Mouse (Mus musculus) intestine, embryonic 14.5 days (tissue): ENCODE measurements at regions not wholly inside any gene's neighbourhood (a gene's known extent, or its start where the extent isn't known, plus 50 kb on each side); places are given as distances from the start of the nearest gene placed in this dataset.

Experiments
- ATAC-seq: fragments of 200-750 bp; cut with Nextera tagmentation; replicated peaks from 2 replicates; pipeline ENCODE4 v1.8.0; 2017; ENCODE audit warnings: low read depth, moderate number of reproducible peaks, moderate TSS enrichment, moderate library complexity; ENCODE audit not compliant: low FRiP score, low TSS enrichment
- DNase-seq: peaks from one replicate; pipeline ENCODE4 v3.0.0-alpha.2; 2018; ENCODE audit warnings: low spot score
- H3K27ac ChIP-seq: fragments of 300-500 bp; sonication (generic); 2 replicates; pipeline ENCODE4 v1.5.1; 2014; ENCODE audit warnings: low read depth, mild to moderate bottlenecking, control low read depth
- H3K27me3 ChIP-seq: fragments of 300-500 bp; sonication (generic); replicated peaks from 2 replicates; pipeline ENCODE4 v1.6.1; 2014; ENCODE audit warnings: low read length, control low read depth; ENCODE audit not compliant: control insufficient read depth, insufficient read depth
- H3K36me3 ChIP-seq: fragments of 300-500 bp; sonication (generic); 2 replicates; pipeline ENCODE4 v1.6.1; 2014; ENCODE audit warnings: low read length, control low read depth; ENCODE audit not compliant: control insufficient read depth, insufficient read depth
- H3K4me1 ChIP-seq: fragments of 300-500 bp; sonication (generic); replicated peaks from 2 replicates; pipeline ENCODE4 v1.6.1; 2014; ENCODE audit warnings: low read length, control low read depth, mixed read lengths; ENCODE audit not compliant: control insufficient read depth, insufficient read depth
- H3K4me2 ChIP-seq: fragments of 300-500 bp; sonication (generic); 2 replicates; pipeline ENCODE4 v1.6.1; 2014; ENCODE audit warnings: low read length
- H3K4me3 ChIP-seq: fragments of 300-500 bp; sonication (generic); 2 replicates; pipeline ENCODE4 v1.5.1; 2014; ENCODE audit warnings: low read depth, low read length, control low read depth, mixed read lengths
- H3K9ac ChIP-seq: fragments of 300-500 bp; sonication (generic); 2 replicates; pipeline ENCODE4 v1.6.1; 2014; ENCODE audit warnings: mild to moderate bottlenecking, low read length
- H3K9me3 ChIP-seq: fragments of 300-500 bp; sonication (generic); 2 replicates; pipeline ENCODE4 v1.6.1; 2016; ENCODE audit warnings: low read length, control low read depth; ENCODE audit not compliant: control insufficient read depth
- WGBS: fragments of 180-500 bp; shearing (Covaris S2); extraction: QIAGEN DNeasy Blood & Tissue Kit; methylation state at CpG from one replicate; pipeline ENCODE4 v1.1.7; 2014; 5-methylcytosine and 5-hydroxymethylcytosine counted together

- no peaks in the 10 kb centered on the region for H3K9me3 ChIP-seq
- no peaks in the 10 kb centered on the region for H3K27me3 ChIP-seq
- no peak overlapping the region for H3K4me2 ChIP-seq
- H3K9ac ChIP-seq = no peak overlapping the region
- no peak overlapping the region for H3K27ac ChIP-seq
- WGBS = 90% methylated on average over 3 of the region's 3 CpGs
- no peaks in the 10 kb centered on the region for H3K36me3 ChIP-seq
- no peak for DNase-seq
- no peak overlapping the region for H3K4me3 ChIP-seq
- peaks cover 11% of the 10 kb centered on the region for H3K4me1 ChIP-seq
- ATAC-seq = no peak
Observed at GRCm38 (mm10) chr3:149235183-149235582, 244.8 kb upstream of the Adgrl2 start.

- no peaks in the 10 kb centered on the region for H3K27me3 ChIP-seq
- WGBS = 32% methylated on average over 8 of the region's 8 CpGs
- ATAC-seq (no peak; the same call in 1 of the 2 replicates), DNase-seq (no peak)
- no peak overlapping the region for H3K4me3 ChIP-seq
- H3K9ac ChIP-seq = no peak overlapping the region
- 0 out of 2 replicates have a peak overlapping the region, but pooled peaks have one; percentile 27 for H3K27ac ChIP-seq
- no peaks in the 10 kb centered on the region for H3K9me3 ChIP-seq
- H3K4me1 ChIP-seq = peaks cover 11% of the 10 kb centered on the region
- no peak overlapping the region for H3K4me2 ChIP-seq
- no peaks in the 10 kb centered on the region for H3K36me3 ChIP-seq
Observed at GRCm38 (mm10) chr3:149233691-149234131, 243.4 kb upstream of the Adgrl2 start.

GRCm38 (mm10) chr3:149233191-149233641, 242.9 kb upstream of the Adgrl2 start:
- peak overlapping the region; percentile 27 for H3K27ac ChIP-seq
- no peak overlapping the region for H3K9ac ChIP-seq
- no peak for ATAC-seq
- no peaks in the 10 kb centered on the region for H3K27me3 ChIP-seq
- no peak overlapping the region for H3K4me3 ChIP-seq
- no peaks in the 10 kb centered on the region for H3K36me3 ChIP-seq
- DNase-seq = no peak
- H3K4me2 ChIP-seq = no peak overlapping the region
- no peaks in the 10 kb centered on the region for H3K9me3 ChIP-seq
- 52% methylated on average over 7 of the region's 7 CpGs for WGBS
- H3K4me1 ChIP-seq = peaks cover 11% of the 10 kb centered on the region

GRCm38 (mm10) chr3:149231346-149231745, 241.0 kb upstream of the Adgrl2 start:
- DNase-seq (peak; percentile 45), ATAC-seq (no peak)
- 89% methylated on average over 3 of the region's 3 CpGs for WGBS
- Histone ChIP-seq H3K4me1 (peaks cover 8% of the 10 kb centered on the region), H3K9ac (no peak overlapping the region), H3K27me3 (no peaks in the 10 kb centered on the region), H3K36me3 (no peaks in the 10 kb centered on the region), H3K27ac (no peak overlapping the region), H3K4me3 (no peak overlapping the region), H3K9me3 (no peaks in the 10 kb centered on the region), H3K4me2 (no peak overlapping the region)

- no peaks in the 10 kb centered on the region for H3K36me3 ChIP-seq
- H3K4me1 ChIP-seq = no peaks in the 10 kb centered on the region
- H3K9me3 ChIP-seq = no peaks in the 10 kb centered on the region
- H3K9ac ChIP-seq = no peak overlapping the region
- H3K4me2 ChIP-seq = no peak overlapping the region
- DNase-seq = peak; percentile 12
- no peaks in the 10 kb centered on the region for H3K27me3 ChIP-seq
- 87% methylated on average over 5 of the region's 5 CpGs for WGBS
- no peak overlapping the region for H3K27ac ChIP-seq
- no peak overlapping the region for H3K4me3 ChIP-seq
- ATAC-seq = no peak
Observed at GRCm38 (mm10) chr3:149227556-149227955, 237.2 kb upstream of the Adgrl2 start.

GRCm38 (mm10) chr3:149226723-149227122, 236.4 kb upstream of the Adgrl2 start:
- no peak for ATAC-seq
- Histone ChIP-seq H3K27me3 (no peaks in the 10 kb centered on the region), H3K9me3 (no peaks in the 10 kb centered on the region), H3K4me3 (no peak overlapping the region), H3K4me2 (no peak overlapping the region), H3K27ac (no peak overlapping the region), H3K4me1 (no peaks in the 10 kb centered on the region), H3K9ac (no peak overlapping the region), H3K36me3 (no peaks in the 10 kb centered on the region)
- DNase-seq = no peak
- 57% methylated on average over 4 of the region's 4 CpGs for WGBS

GRCm38 (mm10) chr3:149225684-149226083, 235.3 kb upstream of the Adgrl2 start:
- H3K4me1 ChIP-seq = peaks cover 4% of the 10 kb centered on the region; the same call in 1 of the 2 replicates
- H3K4me2 ChIP-seq = no peak overlapping the region
- no peaks in the 10 kb centered on the region for H3K36me3 ChIP-seq
- no peak overlapping the region for H3K27ac ChIP-seq
- WGBS = 87% methylated on average over 17 of the region's 17 CpGs
- DNase-seq = peak; percentile 37
- no peaks in the 10 kb centered on the region for H3K27me3 ChIP-seq
- H3K4me3 ChIP-seq = no peak overlapping the region
- H3K9me3 ChIP-seq = no peaks in the 10 kb centered on the region
- H3K9ac ChIP-seq = no peak overlapping the region
- no peak for ATAC-seq

GRCm38 (mm10) chr3:149224271-149224670, 233.9 kb upstream of the Adgrl2 start:
- ATAC-seq (no peak), DNase-seq (peak; percentile 44)
- H3K27ac ChIP-seq = no peak overlapping the region
- no peak overlapping the region for H3K4me2 ChIP-seq
- H3K4me3 ChIP-seq = no peak overlapping the region
- H3K36me3 ChIP-seq = no peaks in the 10 kb centered on the region
- H3K4me1 ChIP-seq = peaks cover 17% of the 10 kb centered on the region
- H3K9me3 ChIP-seq = no peaks in the 10 kb centered on the region
- WGBS = 76% methylated on average over 4 of the region's 4 CpGs
- H3K27me3 ChIP-seq = no peaks in the 10 kb centered on the region
- no peak overlapping the region for H3K9ac ChIP-seq

GRCm38 (mm10) chr3:149223776-149224175, 233.4 kb upstream of the Adgrl2 start:
- Histone ChIP-seq H3K27ac (no peak overlapping the region), H3K36me3 (no peaks in the 10 kb centered on the region), H3K4me1 (peaks cover 20% of the 10 kb centered on the region), H3K4me3 (no peak overlapping the region), H3K27me3 (no peaks in the 10 kb centered on the region), H3K4me2 (no peak overlapping the region), H3K9me3 (no peaks in the 10 kb centered on the region), H3K9ac (no peak overlapping the region)
- no peak for DNase-seq
- 83% methylated on average over 5 of the region's 5 CpGs for whole genome bisulfite sequencing
- no peak for ATAC-seq
